Mouse (Mus musculus): ENCODE results near the gene Tsks.

The Tsks gene

GRCm38 (mm10) chr7:44974383-44975116 lies 31.5 kb downstream of the Tsks start, which contains the start of gene Cpt1c:
Cpt1c (minus strand) TSS chr7:44974851.
- DNase-seq (ENCODE audit: low read depth, low spot score) = peak; percentile 96

- DNase-seq (ENCODE audit: low read depth, low spot score) = no peak
These were observed 32.1 kb downstream of the Tsks start for GRCm38 (mm10) chr7:44975117-44975419.

- DNase-seq (ENCODE audit: low read depth, low spot score) = no peak
These were observed 35.3 kb downstream of the Tsks start for GRCm38 (mm10) chr7:44978300-44978699.

- DNase-seq (ENCODE audit: low read depth, low spot score) = no peak
These were observed 38.5 kb downstream of the Tsks start for GRCm38 (mm10) chr7:44981539-44981938.

- peak; percentile 91 for DNase-seq (ENCODE audit: low read depth, low spot score)
These were observed 40.1 kb downstream of the Tsks start for GRCm38 (mm10) chr7:44983085-44983484.

GRCm38 (mm10) chr7:44983944-44984832 lies 41.2 kb downstream of the Tsks start:
- no peak for DNase-seq (ENCODE audit: low read depth, low spot score)

- DNase-seq (ENCODE audit: low read depth, low spot score) = no peak
These were observed 41.8 kb downstream of the Tsks start for GRCm38 (mm10) chr7:44984833-44985164.

- DNase-seq (ENCODE audit: low read depth, low spot score) = peak; percentile 91
These were observed 42.7 kb downstream of the Tsks start for GRCm38 (mm10) chr7:44985595-44986191.

GRCm38 (mm10) chr7:44986192-44986878 lies 43.3 kb downstream of the Tsks start, which contains the start of gene Prmt1:
Prmt1 (minus strand) TSS chr7:44986568.
- DNase-seq (ENCODE audit: low read depth, low spot score) = peak; percentile 100

GRCm38 (mm10) chr7:44986879-44987718 lies 44.1 kb downstream of the Tsks start:
- DNase-seq (ENCODE audit: low read depth, low spot score) = no peak

- DNase-seq (ENCODE audit: low read depth, low spot score) = no peak
These were observed 53.7 kb downstream of the Tsks start for GRCm38 (mm10) chr7:44996672-44997071.

- peak; percentile 96 for DNase-seq (ENCODE audit: low read depth, low spot score)
These were observed 54.4 kb downstream of the Tsks start, which contains the start of gene Irf3 for GRCm38 (mm10) chr7:44997231-44997939. Irf3 (plus strand) TSS chr7:44997648.

- DNase-seq (ENCODE audit: low read depth, low spot score) = no peak
These were observed 55.0 kb downstream of the Tsks start for GRCm38 (mm10) chr7:44997940-44998428.

GRCm38 (mm10) chr7:44998501-44998955 lies 55.5 kb downstream of the Tsks start, which contains the start of gene Bcl2l12:
Bcl2l12 (minus strand) TSS chr7:44998712.
- DNase-seq (ENCODE audit: low read depth, low spot score) = no peak

- DNase-seq (ENCODE audit: low read depth, low spot score) = no peak
These were observed 56.7 kb downstream of the Tsks start for GRCm38 (mm10) chr7:44999753-45000152.

GRCm38 (mm10) chr7:45000539-45001114 lies 57.6 kb downstream of the Tsks start:
- DNase-seq (ENCODE audit: low read depth, low spot score) = no peak

GRCm38 (mm10) chr7:45002440-45002839 lies 59.4 kb downstream of the Tsks start:
- DNase-seq (ENCODE audit: low read depth, low spot score) = no peak

GRCm38 (mm10) chr7:45004546-45004945 lies 61.5 kb downstream of the Tsks start:
- DNase-seq (ENCODE audit: low read depth, low spot score) = no peak

- DNase-seq (ENCODE audit: low read depth, low spot score) = no peak
These were observed 62.5 kb downstream of the Tsks start for GRCm38 (mm10) chr7:45005321-45005992.
